Mouse (Mus musculus) kidney, adult 2 months (tissue): ENCODE results near the gene Fam102b.
A peak's percentile ranks its signal among the peaks of the same experiment; 100 is the strongest.

Source experiments
- CTCF ChIP-seq: fragments of 200-500 bp; conservative IDR thresholded peaks from 2 replicates; pipeline ENCODE4 v1.5.1; 2011; ENCODE audit warnings: low read depth, mild to moderate bottlenecking, control low read depth, low read length, moderate library complexity, mixed read lengths; ENCODE audit not compliant: insufficient read depth, insufficient read length
- POLR2A ChIP-seq: fragments of 200-500 bp; IDR thresholded peaks from one replicate; pipeline ENCODE4 v1.6.1; 2011; ENCODE audit warnings: low read depth, low read length, control low read depth

GRCm38 (mm10) chr3:108964361-108965044 lies 62.9 kb downstream of the Fam102b start:
- TF ChIP-seq POLR2A (no peak), CTCF (peak; percentile 46)
